Mouse (Mus musculus): Measurements from ENCODE around the gene Wdr1. TPM values are rescaled to one million over a fixed set of nuclear protein-coding genes. Genes with fewer than 3 reads are reported as not detected.
"Not testable (repeated sequence)": the region's sequence is repeated elsewhere in the genome, so short reads cannot be mapped to it uniquely, and the experiment has no call there.

Wdr1 gene
- 218 and 219 TPM in 2 replicates for polyA plus RNA-seq (2016; fragmentation: Nextera tagmentation; extraction: Ambion mirVana)

GRCm38 (mm10) chr5:38563121-38563520 is at the start of gene Wdr1:
Gene Wdr1 (minus strand): TSS chr5:38563221.
- Histone ChIP-seq H3K27ac (peak within 1 kb of the TSS; percentile 97), H3K4me1 (peaks cover 30% of the 10 kb centered on the region), H3K4me2 (replicated peaks) (peak within 1 kb of the TSS; percentile 54), H3K27me3 (no peaks in the 10 kb centered on the region), H3K9me3 (no peaks in the 10 kb centered on the region), H3K36me3 (peaks cover 15% of the 10 kb centered on the region), H3K4me3 (peak within 1 kb of the TSS; percentile 82), H3K9ac (peak within 1 kb of the TSS; percentile 89)
- ATAC-seq (ENCODE audit: insufficient number of reproducible peaks, insufficient read depth, low FRiP score, low TSS enrichment): no peak
- 81% methylated on average over 2 of the region's 2 CpGs for WGBS

GRCm38 (mm10) chr5:38611118-38611517 is 48.1 kb upstream of the Wdr1 start:
- H3K9ac ChIP-seq: no peak overlapping the region
- 92% methylated on average over 3 of the region's 3 CpGs for WGBS
- no peak for ATAC-seq (ENCODE audit: insufficient number of reproducible peaks, insufficient read depth, low FRiP score, low TSS enrichment)

GRCm38 (mm10) chr5:38608219-38608618 is 45.2 kb upstream of the Wdr1 start:
- not testable (repeated sequence) for H3K4me3 ChIP-seq; H3K27ac ChIP-seq; H3K4me1 ChIP-seq; H3K9me3 ChIP-seq; H3K27me3 ChIP-seq; H3K36me3 ChIP-seq; ATAC-seq (ENCODE audit: insufficient number of reproducible peaks, insufficient read depth, low FRiP score, low TSS enrichment); H3K9ac ChIP-seq; H3K4me2 ChIP-seq (replicated peaks)
- 95% methylated on average over 4 of the region's 4 CpGs for WGBS

More at GRCm38 (mm10) chr5:38611118-38611517, 48.1 kb upstream of the Wdr1 start:
- no peak overlapping the region for H3K4me3 ChIP-seq
- no peak overlapping the region for H3K27ac ChIP-seq
- no peaks in the 10 kb centered on the region for H3K36me3 ChIP-seq
- no peaks in the 10 kb centered on the region for H3K9me3 ChIP-seq
- no peaks in the 10 kb centered on the region for H3K27me3 ChIP-seq
- no peaks in the 10 kb centered on the region for H3K4me1 ChIP-seq
- no peak overlapping the region for H3K4me2 ChIP-seq (replicated peaks)

DNA sequence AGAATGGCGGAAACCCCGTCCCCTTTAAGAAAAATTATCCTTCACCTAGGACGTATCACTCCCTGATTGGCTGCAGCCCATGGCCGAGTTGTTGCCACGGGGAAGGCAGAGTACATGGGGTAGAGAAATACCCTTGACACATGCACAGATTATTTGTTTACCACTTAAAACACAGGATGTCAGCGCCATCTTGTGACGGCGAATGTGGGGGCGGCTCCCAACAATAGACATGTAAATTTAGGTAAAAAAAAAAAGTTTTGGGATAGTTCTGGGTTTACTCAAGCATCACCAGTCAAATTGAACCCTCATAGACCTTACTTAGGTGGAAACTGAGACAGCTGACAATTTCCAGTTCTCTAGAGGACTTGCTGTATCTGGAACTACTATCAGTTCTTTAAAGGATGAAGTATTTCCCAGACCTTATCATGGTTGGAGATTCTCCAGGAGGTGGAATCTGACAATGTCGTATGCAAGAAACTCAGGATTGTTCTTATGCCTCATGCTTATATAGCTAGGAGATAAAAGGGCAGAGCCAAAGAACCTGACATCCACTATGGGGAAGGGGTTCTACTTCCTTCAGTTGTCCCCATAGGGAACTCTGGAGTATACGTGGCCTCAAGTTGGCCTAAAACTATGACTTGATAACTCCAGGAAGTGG is 35.8 kb upstream of the Wdr1 start:
- H3K27ac ChIP-seq: 0 out of 2 replicates have a peak overlapping the region, but pooled peaks have one; percentile 41
- ATAC-seq (ENCODE audit: insufficient number of reproducible peaks, insufficient read depth, low FRiP score, low TSS enrichment): no peak
- H3K4me2 ChIP-seq (replicated peaks): peak overlapping the region; percentile 38; the same call in 1 of the 2 replicates

GRCm38 (mm10) chr5:38588924-38589323 is 25.9 kb upstream of the Wdr1 start:
- WGBS: 61% methylated on average over 9 of the region's 9 CpGs
- no peak overlapping the region for H3K4me2 ChIP-seq (replicated peaks)

More for the DNA sequence above, 35.8 kb upstream of the Wdr1 start:
- WGBS: 53% methylated on average over 11 of the region's 11 CpGs
- Histone ChIP-seq H3K36me3 (no peaks in the 10 kb centered on the region), H3K9ac (no peak overlapping the region), H3K27me3 (no peaks in the 10 kb centered on the region), H3K4me1 (no peaks in the 10 kb centered on the region), H3K9me3 (no peaks in the 10 kb centered on the region), H3K4me3 (peak overlapping the region; percentile 26)

GRCm38 (mm10) chr5:38585450-38585849 is 22.4 kb upstream of the Wdr1 start:
- WGBS: 88% methylated on average over 2 of the region's 2 CpGs
- H3K9ac ChIP-seq: no peak overlapping the region
- no peak overlapping the region for H3K4me2 ChIP-seq (replicated peaks)
- no peaks in the 10 kb centered on the region for H3K27me3 ChIP-seq
- no peak overlapping the region for H3K4me3 ChIP-seq
- no peak for ATAC-seq (ENCODE audit: insufficient number of reproducible peaks, insufficient read depth, low FRiP score, low TSS enrichment)
- H3K4me1 ChIP-seq: no peaks in the 10 kb centered on the region
- no peak overlapping the region for H3K27ac ChIP-seq
- H3K9me3 ChIP-seq: no peaks in the 10 kb centered on the region
- H3K36me3 ChIP-seq: no peaks in the 10 kb centered on the region

More at GRCm38 (mm10) chr5:38588924-38589323, 25.9 kb upstream of the Wdr1 start:
- no peak overlapping the region for H3K9ac ChIP-seq
- H3K4me1 ChIP-seq: no peaks in the 10 kb centered on the region
- H3K9me3 ChIP-seq: no peaks in the 10 kb centered on the region
- H3K4me3 ChIP-seq: no peak overlapping the region
- no peaks in the 10 kb centered on the region for H3K36me3 ChIP-seq
- H3K27me3 ChIP-seq: no peaks in the 10 kb centered on the region
- no peak overlapping the region for H3K27ac ChIP-seq
- ATAC-seq (ENCODE audit: insufficient number of reproducible peaks, insufficient read depth, low FRiP score, low TSS enrichment): no peak

DNA sequence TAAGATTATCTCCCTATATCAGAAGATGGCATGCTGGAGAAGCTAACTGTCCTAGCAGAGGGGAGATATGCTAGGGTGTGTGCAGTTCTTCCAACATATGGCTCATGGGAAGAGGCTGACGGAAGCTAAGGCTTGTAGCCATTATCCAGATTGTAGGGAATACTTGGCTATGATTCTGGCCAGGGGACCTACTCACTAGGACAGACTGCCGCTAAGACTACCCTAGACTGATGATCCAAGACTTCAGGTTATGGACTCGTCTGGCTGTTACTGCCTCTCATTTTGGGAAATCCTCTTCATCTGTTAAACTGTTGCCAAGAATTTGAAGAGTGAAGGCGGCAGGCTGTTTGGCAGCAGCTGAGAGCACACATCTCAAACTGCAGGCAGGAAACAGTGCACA is 20.0 kb upstream of the Wdr1 start:
- no peak for ATAC-seq (ENCODE audit: insufficient number of reproducible peaks, insufficient read depth, low FRiP score, low TSS enrichment)
- H3K9me3 ChIP-seq: no peaks in the 10 kb centered on the region
- H3K27me3 ChIP-seq: no peaks in the 10 kb centered on the region
- H3K36me3 ChIP-seq: no peaks in the 10 kb centered on the region
- H3K4me1 ChIP-seq: no peaks in the 10 kb centered on the region
- no peak overlapping the region for H3K9ac ChIP-seq
- 83% methylated on average over 4 of the region's 4 CpGs for WGBS
- no peak overlapping the region for H3K27ac ChIP-seq
- no peak overlapping the region for H3K4me2 ChIP-seq (replicated peaks)
- no peak overlapping the region for H3K4me3 ChIP-seq

DNA sequence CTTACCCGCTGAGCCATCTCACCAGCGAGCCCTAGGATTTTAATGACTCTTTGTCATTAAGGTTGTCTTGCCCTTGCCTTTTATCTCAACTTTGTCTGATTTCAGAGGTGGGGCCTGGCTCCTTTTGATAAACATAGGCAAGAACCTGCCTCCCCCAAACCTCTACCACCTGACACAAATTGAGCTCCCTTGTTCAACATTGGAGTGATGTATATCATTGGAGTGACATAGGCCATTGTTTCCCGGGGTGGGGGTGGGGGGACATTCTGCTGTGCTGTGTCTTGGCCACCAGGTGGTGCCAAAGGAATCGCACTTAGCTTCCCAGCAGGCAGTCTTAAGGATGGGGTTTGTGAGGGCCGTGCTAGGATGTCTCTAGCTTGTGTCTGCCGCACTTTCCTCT is 17.7 kb upstream of the Wdr1 start:
- no peak overlapping the region for H3K27ac ChIP-seq

DNA sequence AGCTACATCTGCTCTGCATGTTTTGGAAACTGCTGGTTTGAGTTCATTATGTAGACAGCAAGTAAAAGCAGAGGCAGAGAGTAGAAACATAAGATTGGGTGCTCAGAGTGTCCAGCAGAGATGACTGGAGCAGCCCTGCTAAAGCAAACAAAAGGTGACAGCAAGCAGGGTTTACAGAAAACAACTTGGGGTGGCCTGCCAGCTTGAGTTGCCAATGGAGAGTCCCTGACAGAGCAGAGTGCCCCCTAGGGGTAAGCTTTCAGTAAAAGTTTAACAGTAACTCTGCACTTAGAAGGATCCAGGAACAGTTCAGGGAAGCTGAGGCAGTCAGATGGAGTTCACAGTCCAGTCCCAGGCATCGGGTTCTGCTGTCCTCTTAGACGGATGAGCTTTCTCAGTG is 7.9 kb upstream of the Wdr1 start:
- Histone ChIP-seq H3K9me3 (no peaks in the 10 kb centered on the region), H3K4me2 (replicated peaks) (no peak overlapping the region), H3K27ac (no peak overlapping the region), H3K27me3 (no peaks in the 10 kb centered on the region), H3K36me3 (no peaks in the 10 kb centered on the region), H3K4me1 (no peaks in the 10 kb centered on the region), H3K4me3 (no peak overlapping the region), H3K9ac (no peak overlapping the region)
- no peak for ATAC-seq (ENCODE audit: insufficient number of reproducible peaks, insufficient read depth, low FRiP score, low TSS enrichment)
- WGBS: 76% methylated on average over 2 of the region's 2 CpGs

More for the DNA sequence above, 17.7 kb upstream of the Wdr1 start:
- Histone ChIP-seq H3K4me3 (no peak overlapping the region), H3K4me2 (replicated peaks) (no peak overlapping the region), H3K4me1 (no peaks in the 10 kb centered on the region), H3K36me3 (no peaks in the 10 kb centered on the region), H3K9ac (no peak overlapping the region), H3K27me3 (no peaks in the 10 kb centered on the region), H3K9me3 (no peaks in the 10 kb centered on the region)
- no peak for ATAC-seq (ENCODE audit: insufficient number of reproducible peaks, insufficient read depth, low FRiP score, low TSS enrichment)
- WGBS: 34% methylated on average over 6 of the region's 6 CpGs

GRCm38 (mm10) chr5:38568652-38569051 is 5.6 kb upstream of the Wdr1 start:
- no peaks in the 10 kb centered on the region for H3K9me3 ChIP-seq
- H3K4me3 ChIP-seq: no peak overlapping the region
- no peaks in the 10 kb centered on the region for H3K36me3 ChIP-seq
- no peak overlapping the region for H3K27ac ChIP-seq
- no peaks in the 10 kb centered on the region for H3K4me1 ChIP-seq
- no peak overlapping the region for H3K9ac ChIP-seq
- ATAC-seq (ENCODE audit: insufficient number of reproducible peaks, insufficient read depth, low FRiP score, low TSS enrichment): no peak
- H3K4me2 ChIP-seq (replicated peaks): no peak overlapping the region
- no peaks in the 10 kb centered on the region for H3K27me3 ChIP-seq

DNA sequence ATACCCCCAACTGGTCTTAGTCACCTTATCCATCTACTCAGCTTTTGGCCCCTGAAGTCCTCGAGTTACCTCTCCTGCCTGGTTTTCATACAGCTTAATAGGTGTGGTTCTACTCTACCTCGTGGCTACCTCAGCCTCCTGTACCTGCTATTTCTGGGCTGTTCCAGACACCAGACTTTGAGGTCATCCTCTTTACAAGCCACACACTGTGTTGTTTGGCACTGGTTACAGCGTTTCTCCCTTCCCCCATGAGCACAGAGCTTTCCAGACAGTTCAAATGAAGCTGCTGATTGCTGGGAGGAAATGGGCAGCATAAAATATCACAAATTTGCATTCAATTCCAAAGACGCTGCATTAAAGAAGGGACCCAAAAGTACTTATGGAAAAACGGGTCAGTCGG is 1.8 kb upstream of the Wdr1 start:
- no peak overlapping the region for H3K4me2 ChIP-seq (replicated peaks)
- peaks cover 16% of the 10 kb centered on the region for H3K4me1 ChIP-seq
- H3K4me3 ChIP-seq: no peak overlapping the region
- ATAC-seq (ENCODE audit: insufficient number of reproducible peaks, insufficient read depth, low FRiP score, low TSS enrichment): no peak
- no peaks in the 10 kb centered on the region for H3K27me3 ChIP-seq
- 77% methylated on average over 6 of the region's 6 CpGs for WGBS
- H3K9me3 ChIP-seq: no peaks in the 10 kb centered on the region
- no peak overlapping the region for H3K27ac ChIP-seq
- H3K36me3 ChIP-seq: no peaks in the 10 kb centered on the region
- H3K9ac ChIP-seq: no peak overlapping the region

DNA sequence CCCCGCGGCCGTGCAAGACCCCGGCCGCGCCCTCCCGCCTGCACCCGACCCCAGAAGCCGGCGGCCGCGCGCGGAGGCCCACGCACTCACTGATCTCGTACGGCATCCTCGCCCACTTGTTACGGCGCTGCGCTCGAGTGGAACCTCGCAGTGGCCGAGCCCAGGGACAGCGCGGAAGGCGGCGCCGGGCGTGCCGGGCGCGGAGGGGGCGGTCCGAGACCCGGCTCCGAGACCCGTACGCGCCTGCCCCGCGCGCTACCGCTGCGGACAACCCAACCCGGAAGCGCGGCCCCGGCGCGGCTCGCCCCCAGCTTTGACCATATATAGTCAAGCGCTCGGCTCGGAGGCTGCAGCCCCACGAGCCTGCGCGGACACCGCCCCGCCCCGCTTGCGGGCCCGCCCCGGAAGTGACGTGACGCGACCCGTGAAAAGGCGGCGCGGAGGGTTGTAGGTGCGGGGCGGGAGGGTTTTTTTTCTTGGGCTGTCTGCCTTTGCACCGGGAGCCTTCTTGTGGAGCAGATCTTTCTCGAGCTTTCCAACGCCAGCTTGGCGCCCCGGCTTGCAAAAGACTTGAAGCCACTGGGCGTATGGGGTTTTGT is 1.5 kb downstream of the Wdr1 start:
- Histone ChIP-seq H3K4me3 (peak overlapping the region; percentile 82), H3K36me3 (peaks cover 28% of the 10 kb centered on the region), H3K4me1 (peaks cover 30% of the 10 kb centered on the region), H3K27ac (peak overlapping the region; percentile 97), H3K4me2 (replicated peaks) (peak overlapping the region; percentile 74), H3K27me3 (no peaks in the 10 kb centered on the region), H3K9me3 (no peaks in the 10 kb centered on the region), H3K9ac (peak overlapping the region; percentile 89)
- under 1% methylated on average over 78 of the region's 79 CpGs for WGBS
- peak; percentile 95 for ATAC-seq (ENCODE audit: insufficient number of reproducible peaks, insufficient read depth, low FRiP score, low TSS enrichment)
